Mouse (Mus musculus) frontal cortex, postnatal 14 days (tissue): ENCODE results near the gene Gm21903.
"Not testable (repeated sequence)": the region's sequence is repeated elsewhere in the genome, so short reads cannot be mapped to it uniquely, and the experiment has no call there.

Experiments
- DNase-seq, 2 experiments: peaks; one replicate each; pipeline ENCODE4 v3.0.0; 2022; ENCODE audit warnings: low spot score in 2 of 2

Gm21903 gene

GRCm38 (mm10) chr17:39043241-39043640 lies at the start of gene Gm21903:
TSS of gene Gm21903 (minus strand) at chr17:39043341.
- no peak for DNase-seq

GRCm38 (mm10) chr17:39076937-39077336 lies 33.8 kb upstream of the Gm21903 start, which contains the start of gene Esp23:
TSS of gene Esp23 (minus strand) at chr17:39077037.
- no peak for DNase-seq

- no peak for DNase-seq
Measured at GRCm38 (mm10) chr17:39063641-39064040, 20.5 kb upstream of the Gm21903 start.

- DNase-seq, result not testable (repeated sequence)
Measured at GRCm38 (mm10) chr17:39036395-39036794, 6.7 kb downstream of the Gm21903 start, which contains the start of gene Esp24. TSS of gene Esp24 (plus strand) at chr17:39036695.

DNA sequence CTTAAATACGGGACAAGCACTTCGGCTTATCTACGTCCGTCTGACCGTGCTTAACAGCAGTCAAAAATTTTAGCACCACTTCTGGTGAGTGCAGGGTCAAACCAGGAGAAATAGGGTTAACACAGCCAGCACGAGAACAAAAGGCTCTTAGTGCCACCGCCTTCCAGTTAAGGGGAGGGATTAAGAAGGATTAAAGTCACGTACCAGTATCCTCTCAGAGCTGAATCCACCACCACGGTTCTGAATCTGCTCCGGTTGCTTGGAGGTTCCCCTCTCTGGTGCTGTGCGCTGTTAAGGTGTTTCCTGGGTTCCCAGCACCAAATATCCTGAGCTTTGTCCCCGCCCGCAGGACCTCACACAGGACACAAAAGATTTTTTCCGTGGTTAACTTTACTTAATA lies 26.0 kb downstream of the Gm21903 start:
- DNase-seq, result no peak

GRCm38 (mm10) chr17:39010675-39011638 lies 32.2 kb downstream of the Gm21903 start:
- no peak for DNase-seq

GRCm38 (mm10) chr17:39009846-39010245 lies 33.3 kb downstream of the Gm21903 start:
- no peak for DNase-seq
